Mouse (Mus musculus) brain, embryonic 14.5 days (tissue): ENCODE data around the gene Pkd1l2.

Source experiments
- CTCF ChIP-seq: fragments of 200-500 bp; IDR thresholded peaks from 2 replicates; pipeline ENCODE4 v1.5.1; 2012; ENCODE audit warnings: inconsistent platforms, mild to moderate bottlenecking, moderate library complexity, borderline replicate concordance; ENCODE audit not compliant: insufficient read depth, insufficient read length; ENCODE audit errors: extremely low read depth
- POLR2A ChIP-seq: fragments of 200-500 bp; IDR thresholded peaks from 2 replicates; pipeline ENCODE4 v1.6.1; 2012; ENCODE audit warnings: mild to moderate bottlenecking, inconsistent platforms, borderline replicate concordance; ENCODE audit not compliant: poor library complexity, insufficient read depth, insufficient read length, severe bottlenecking; ENCODE audit errors: extremely low read depth

DNA sequence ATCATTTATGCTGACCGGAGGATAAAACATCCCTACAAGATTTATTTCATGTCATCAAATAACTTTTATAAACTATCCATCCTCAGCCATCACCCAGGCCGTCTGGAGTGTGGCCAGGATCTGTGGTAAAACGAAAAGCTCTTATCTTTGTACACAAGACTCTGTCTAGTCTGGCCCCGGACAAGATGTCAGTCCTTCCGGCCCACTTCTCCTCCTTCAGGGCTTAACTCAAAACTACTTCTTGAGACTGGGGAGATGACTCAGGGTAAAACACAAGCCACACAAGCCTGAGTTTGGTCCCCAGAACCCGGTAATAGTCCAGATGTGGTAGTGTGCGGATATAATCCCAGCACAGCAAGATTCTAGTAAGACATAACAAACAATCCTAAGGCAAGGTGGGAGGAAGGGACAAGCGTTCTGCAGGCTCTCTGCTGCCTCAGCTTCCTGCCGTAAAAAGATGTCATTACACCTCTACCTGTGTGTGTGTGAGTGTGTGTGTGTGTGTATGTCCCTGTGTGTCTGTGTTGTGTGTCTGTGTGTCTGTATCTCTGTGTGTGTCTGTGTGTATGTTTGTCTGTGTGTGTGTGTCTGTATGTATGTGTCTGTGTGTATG is 804 bp upstream of the Pkd1l2 start:
- TF ChIP-seq CTCF: no peak
- TF ChIP-seq POLR2A: no peak
